Mouse (Mus musculus): ENCODE measurements around the gene Usp20. TPM values are rescaled to one million over a fixed set of nuclear protein-coding genes. Genes with fewer than 3 reads are reported as not detected.

The Usp20 gene
- total RNA-seq, 2 experiments from 2014 or later, result 2.2 to 10.0 TPM

GRCm38 (mm10) chr2:30985111-30986020, 3.3 kb downstream of the Usp20 start:
- ATAC-seq (replicated peaks; ENCODE audit: poor library complexity, severe bottlenecking), result peak; percentile 3; the same call in 1 of the 2 replicates

GRCm38 (mm10) chr2:30990221-30990620, 8.1 kb downstream of the Usp20 start:
- ATAC-seq (replicated peaks; ENCODE audit: poor library complexity, severe bottlenecking), result no peak

GRCm38 (mm10) chr2:30994853-30995252, 12.8 kb downstream of the Usp20 start:
- no peak for ATAC-seq (replicated peaks; ENCODE audit: poor library complexity, severe bottlenecking)

- no peak for ATAC-seq (replicated peaks; ENCODE audit: poor library complexity, severe bottlenecking)
Measured at GRCm38 (mm10) chr2:30995432-30995996, 13.4 kb downstream of the Usp20 start.

- ATAC-seq (replicated peaks; ENCODE audit: poor library complexity, severe bottlenecking), result no peak
Measured at GRCm38 (mm10) chr2:30998443-30999260, 16.6 kb downstream of the Usp20 start.

- ATAC-seq (replicated peaks; ENCODE audit: poor library complexity, severe bottlenecking), result no peak
Measured at GRCm38 (mm10) chr2:31002857-31003256, 20.8 kb downstream of the Usp20 start.

- ATAC-seq (replicated peaks; ENCODE audit: poor library complexity, severe bottlenecking), result no peak
Measured at GRCm38 (mm10) chr2:31005453-31005852, 23.4 kb downstream of the Usp20 start.

- ATAC-seq (replicated peaks; ENCODE audit: poor library complexity, severe bottlenecking), result no peak
Measured at GRCm38 (mm10) chr2:31006434-31006833, 24.4 kb downstream of the Usp20 start.

- ATAC-seq (replicated peaks; ENCODE audit: poor library complexity, severe bottlenecking), result no peak
Measured at GRCm38 (mm10) chr2:31007208-31007607, 25.1 kb downstream of the Usp20 start.

- ATAC-seq (replicated peaks; ENCODE audit: poor library complexity, severe bottlenecking), result no peak
Measured at GRCm38 (mm10) chr2:31013371-31014120, 31.5 kb downstream of the Usp20 start.

GRCm38 (mm10) chr2:31017625-31018317, 35.7 kb downstream of the Usp20 start:
- no peak for ATAC-seq (replicated peaks; ENCODE audit: poor library complexity, severe bottlenecking)

GRCm38 (mm10) chr2:31018519-31018918, 36.4 kb downstream of the Usp20 start:
- ATAC-seq (replicated peaks; ENCODE audit: poor library complexity, severe bottlenecking), result no peak

GRCm38 (mm10) chr2:31019011-31019410, 36.9 kb downstream of the Usp20 start:
- no peak for ATAC-seq (replicated peaks; ENCODE audit: poor library complexity, severe bottlenecking)

GRCm38 (mm10) chr2:31020202-31020601, 38.1 kb downstream of the Usp20 start:
- no peak for ATAC-seq (replicated peaks; ENCODE audit: poor library complexity, severe bottlenecking)

- no peak for ATAC-seq (replicated peaks; ENCODE audit: poor library complexity, severe bottlenecking)
Measured at GRCm38 (mm10) chr2:31023940-31024339, 41.9 kb downstream of the Usp20 start.

GRCm38 (mm10) chr2:31024618-31025370, 42.7 kb downstream of the Usp20 start:
- ATAC-seq (replicated peaks; ENCODE audit: poor library complexity, severe bottlenecking), result peak; percentile 71

GRCm38 (mm10) chr2:31025458-31025857, 43.4 kb downstream of the Usp20 start:
- ATAC-seq (replicated peaks; ENCODE audit: poor library complexity, severe bottlenecking), result peak; percentile 43; the same call in 1 of the 2 replicates

- no peak for ATAC-seq (replicated peaks; ENCODE audit: poor library complexity, severe bottlenecking)
Measured at GRCm38 (mm10) chr2:31026642-31027041, 44.6 kb downstream of the Usp20 start.

- no peak for ATAC-seq (replicated peaks; ENCODE audit: poor library complexity, severe bottlenecking)
Measured at GRCm38 (mm10) chr2:31031972-31032371, 49.9 kb downstream of the Usp20 start.

All from granulocyte monocyte progenitor cell, adult 5-6 weeks (primary cell).